Mouse (Mus musculus): ENCODE results near the gene Abhd17c. TPM values are rescaled to one million over a fixed set of nuclear protein-coding genes. Genes with fewer than 3 reads are reported as not detected.

The Abhd17c gene
- polyA plus RNA-seq, 1 experiment from 2014 or later: 27.7 TPM

GRCm38 (mm10) chr7:84149821-84150220 lies 1.9 kb downstream of the Abhd17c start:
- Histone ChIP-seq H3K27me3 (ENCODE audit: insufficient read depth, poor library complexity, severe bottlenecking) (no peaks in the 10 kb centered on the region), H3K27ac (no peak overlapping the region), H3K4me1 (peaks cover 58% of the 10 kb centered on the region), H3K36me3 (peaks cover 8% of the 10 kb centered on the region; the same call in 1 of the 2 replicates), H3K4me3 (peak overlapping the region; percentile 98), H3K9me3 (no peaks in the 10 kb centered on the region)
- no peak for DNase-seq (ENCODE audit: low spot score)
- 61% methylated on average over 4 of the region's 4 CpGs for WGBS

GRCm38 (mm10) chr7:84148896-84149295 lies 2.8 kb downstream of the Abhd17c start:
- DNase-seq (ENCODE audit: low spot score): no peak
- peaks cover 67% of the 10 kb centered on the region for H3K4me1 ChIP-seq
- H3K27me3 ChIP-seq (ENCODE audit: insufficient read depth, poor library complexity, severe bottlenecking): no peaks in the 10 kb centered on the region
- peaks cover 8% of the 10 kb centered on the region; the same call in 1 of the 2 replicates for H3K36me3 ChIP-seq
- no peak overlapping the region for H3K4me3 ChIP-seq
- 89% methylated on average over 3 of the region's 3 CpGs for WGBS
- no peaks in the 10 kb centered on the region for H3K9me3 ChIP-seq
- H3K27ac ChIP-seq: no peak overlapping the region

GRCm38 (mm10) chr7:84147746-84148145 lies 3.9 kb downstream of the Abhd17c start:
- Histone ChIP-seq H3K27me3 (ENCODE audit: insufficient read depth, poor library complexity, severe bottlenecking) (no peaks in the 10 kb centered on the region), H3K27ac (no peak overlapping the region), H3K4me1 (peaks cover 78% of the 10 kb centered on the region), H3K36me3 (peaks cover 8% of the 10 kb centered on the region; the same call in 1 of the 2 replicates), H3K4me3 (no peak overlapping the region), H3K9me3 (no peaks in the 10 kb centered on the region)
- 89% methylated on average over 1 of the region's 1 CpGs for WGBS
- no peak for DNase-seq (ENCODE audit: low spot score)

GRCm38 (mm10) chr7:84145633-84146032 lies 6.1 kb downstream of the Abhd17c start:
- Histone ChIP-seq H3K4me3 (no peak overlapping the region), H3K36me3 (peaks cover 8% of the 10 kb centered on the region; the same call in 1 of the 2 replicates), H3K4me1 (peaks cover 92% of the 10 kb centered on the region), H3K9me3 (no peaks in the 10 kb centered on the region), H3K27ac (no peak overlapping the region), H3K27me3 (ENCODE audit: insufficient read depth, poor library complexity, severe bottlenecking) (no peaks in the 10 kb centered on the region)
- DNase-seq (ENCODE audit: low spot score): no peak
- 51% methylated on average over 2 of the region's 2 CpGs for WGBS

GRCm38 (mm10) chr7:84142736-84143473 lies 8.8 kb downstream of the Abhd17c start:
- Histone ChIP-seq H3K4me1 (peaks cover 93% of the 10 kb centered on the region), H3K27ac (peak overlapping the region; percentile 47; the same call in 1 of the 2 replicates), H3K4me3 (no peak overlapping the region), H3K27me3 (ENCODE audit: insufficient read depth, poor library complexity, severe bottlenecking) (no peaks in the 10 kb centered on the region), H3K36me3 (peaks cover under 1% of the 10 kb centered on the region; the same call in 1 of the 2 replicates), H3K9me3 (no peaks in the 10 kb centered on the region)
- 47% methylated on average over 7 of the region's 7 CpGs for WGBS
- no peak for DNase-seq (ENCODE audit: low spot score)

GRCm38 (mm10) chr7:84142196-84142595 lies 9.5 kb downstream of the Abhd17c start:
- 82% methylated on average over 4 of the region's 4 CpGs for WGBS
- Histone ChIP-seq H3K27ac (no peak overlapping the region), H3K36me3 (no peaks in the 10 kb centered on the region), H3K4me3 (no peak overlapping the region), H3K9me3 (no peaks in the 10 kb centered on the region), H3K27me3 (ENCODE audit: insufficient read depth, poor library complexity, severe bottlenecking) (no peaks in the 10 kb centered on the region), H3K4me1 (peaks cover 88% of the 10 kb centered on the region)
- DNase-seq (ENCODE audit: low spot score): no peak

GRCm38 (mm10) chr7:84139566-84139965 lies 12.1 kb downstream of the Abhd17c start:
- Histone ChIP-seq H3K27ac (no peak overlapping the region), H3K27me3 (ENCODE audit: insufficient read depth, poor library complexity, severe bottlenecking) (no peaks in the 10 kb centered on the region), H3K9me3 (no peaks in the 10 kb centered on the region), H3K36me3 (no peaks in the 10 kb centered on the region), H3K4me3 (no peak overlapping the region), H3K4me1 (peaks cover 77% of the 10 kb centered on the region)
- no peak for DNase-seq (ENCODE audit: low spot score)
- WGBS: 36% methylated on average over 4 of the region's 4 CpGs

- WGBS: 37% methylated on average over 4 of the region's 4 CpGs
- no peaks in the 10 kb centered on the region for H3K36me3 ChIP-seq
- DNase-seq (ENCODE audit: low spot score): no peak
- peak overlapping the region; percentile 36; the same call in 1 of the 2 replicates for H3K27ac ChIP-seq
- H3K4me3 ChIP-seq: no peak overlapping the region
- H3K9me3 ChIP-seq: no peaks in the 10 kb centered on the region
- H3K4me1 ChIP-seq: peaks cover 71% of the 10 kb centered on the region
- H3K27me3 ChIP-seq (ENCODE audit: insufficient read depth, poor library complexity, severe bottlenecking): no peaks in the 10 kb centered on the region
These were observed 13.0 kb downstream of the Abhd17c start for GRCm38 (mm10) chr7:84138731-84139130.

- Histone ChIP-seq H3K27ac (no peak overlapping the region), H3K9me3 (no peaks in the 10 kb centered on the region), H3K36me3 (no peaks in the 10 kb centered on the region), H3K4me1 (peaks cover 66% of the 10 kb centered on the region), H3K27me3 (ENCODE audit: insufficient read depth, poor library complexity, severe bottlenecking) (no peaks in the 10 kb centered on the region), H3K4me3 (no peak overlapping the region)
- 89% methylated on average over 3 of the region's 3 CpGs for WGBS
- no peak for DNase-seq (ENCODE audit: low spot score)
These were observed 13.9 kb downstream of the Abhd17c start for GRCm38 (mm10) chr7:84137779-84138178.

- DNase-seq (ENCODE audit: low spot score): no peak
- no peaks in the 10 kb centered on the region for H3K9me3 ChIP-seq
- H3K4me3 ChIP-seq: no peak overlapping the region
- no peaks in the 10 kb centered on the region for H3K27me3 ChIP-seq (ENCODE audit: insufficient read depth, poor library complexity, severe bottlenecking)
- H3K4me1 ChIP-seq: peaks cover 65% of the 10 kb centered on the region
- no peak overlapping the region for H3K27ac ChIP-seq
- no peaks in the 10 kb centered on the region for H3K36me3 ChIP-seq
- WGBS: 60% methylated on average over 4 of the region's 4 CpGs
These were observed 15.6 kb downstream of the Abhd17c start for GRCm38 (mm10) chr7:84135799-84136700.

GRCm38 (mm10) chr7:84132704-84133103 lies 19.0 kb downstream of the Abhd17c start:
- no peak overlapping the region for H3K4me3 ChIP-seq
- H3K27ac ChIP-seq: no peak overlapping the region
- DNase-seq (ENCODE audit: low spot score): no peak
- no peaks in the 10 kb centered on the region for H3K36me3 ChIP-seq
- peaks cover 61% of the 10 kb centered on the region for H3K4me1 ChIP-seq
- H3K27me3 ChIP-seq (ENCODE audit: insufficient read depth, poor library complexity, severe bottlenecking): no peaks in the 10 kb centered on the region
- 87% methylated on average over 1 of the region's 1 CpGs for WGBS
- H3K9me3 ChIP-seq: no peaks in the 10 kb centered on the region

GRCm38 (mm10) chr7:84131736-84132135 lies 20.0 kb downstream of the Abhd17c start:
- H3K9me3 ChIP-seq: no peaks in the 10 kb centered on the region
- no peak overlapping the region for H3K4me3 ChIP-seq
- WGBS: 79% methylated on average over 4 of the region's 4 CpGs
- DNase-seq (ENCODE audit: low spot score): no peak
- H3K4me1 ChIP-seq: peaks cover 68% of the 10 kb centered on the region
- H3K27ac ChIP-seq: peak overlapping the region; percentile 23; the same call in 1 of the 2 replicates
- H3K27me3 ChIP-seq (ENCODE audit: insufficient read depth, poor library complexity, severe bottlenecking): no peaks in the 10 kb centered on the region
- H3K36me3 ChIP-seq: no peaks in the 10 kb centered on the region

- Histone ChIP-seq H3K4me3 (peak overlapping the region; percentile 27; the same call in 1 of the 2 replicates), H3K27ac (peak overlapping the region; percentile 88), H3K9me3 (no peaks in the 10 kb centered on the region), H3K4me1 (peaks cover 67% of the 10 kb centered on the region), H3K36me3 (no peaks in the 10 kb centered on the region), H3K27me3 (ENCODE audit: insufficient read depth, poor library complexity, severe bottlenecking) (no peaks in the 10 kb centered on the region)
- DNase-seq (ENCODE audit: low spot score): peak; percentile 91
- 30% methylated on average over 8 of the region's 8 CpGs for WGBS
These were observed 23.0 kb downstream of the Abhd17c start for GRCm38 (mm10) chr7:84128661-84129060.
